Mouse (Mus musculus): ENCODE measurements around the gene A630073D07Rik.
"Not testable (repeated sequence)": the region's sequence is repeated elsewhere in the genome, so short reads cannot be mapped to it uniquely, and the experiment has no call there.

Gene A630073D07Rik

DNA sequence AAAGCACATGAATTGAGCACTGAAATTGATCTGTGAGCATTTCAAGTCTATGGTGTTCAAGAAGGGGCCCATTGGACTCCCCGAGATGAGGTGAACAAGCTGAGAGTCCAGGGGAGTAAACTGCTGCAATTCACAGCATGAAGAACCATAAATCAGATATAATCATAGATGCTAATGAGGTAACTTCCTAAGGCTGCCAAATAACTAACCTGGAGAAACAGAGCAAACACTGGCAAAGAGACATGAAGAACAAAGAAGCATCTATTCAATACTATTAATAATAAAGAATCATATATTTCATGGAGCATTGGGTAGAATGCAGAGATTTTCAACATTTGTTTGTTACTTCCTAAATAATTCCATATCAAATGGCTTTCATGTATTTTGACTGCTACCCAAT, at the start of gene A630073D07Rik:
Gene A630073D07Rik (minus strand): TSS at position 101 of the 400 bp plus-strand sequence.
- no peak for DNase-seq (ENCODE audit: low spot score in 2 of 2)

DNA sequence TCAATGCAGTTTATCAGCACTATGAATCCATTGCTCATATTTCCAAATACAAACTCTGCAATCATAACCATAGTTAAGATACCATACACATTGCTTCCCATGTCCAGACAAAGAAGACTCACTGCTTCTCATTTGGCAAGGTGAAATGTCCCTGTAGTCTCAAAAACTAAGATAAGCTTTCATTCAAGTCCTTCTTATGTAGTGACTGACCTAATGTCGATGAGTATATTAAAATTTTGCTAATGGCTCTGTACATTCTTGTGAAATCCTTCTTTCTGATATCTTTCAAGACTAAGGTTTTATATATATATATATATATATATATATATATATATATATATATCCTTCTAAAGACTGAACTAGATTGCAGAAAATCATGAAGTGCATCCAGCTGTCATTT, 49.6 kb upstream of the A630073D07Rik start, which contains the start of gene Tas2r121:
Gene Tas2r121 (minus strand): TSS at position 101 of the 400 bp plus-strand sequence.
- no peak for DNase-seq (ENCODE audit: low spot score in 2 of 2)

DNA sequence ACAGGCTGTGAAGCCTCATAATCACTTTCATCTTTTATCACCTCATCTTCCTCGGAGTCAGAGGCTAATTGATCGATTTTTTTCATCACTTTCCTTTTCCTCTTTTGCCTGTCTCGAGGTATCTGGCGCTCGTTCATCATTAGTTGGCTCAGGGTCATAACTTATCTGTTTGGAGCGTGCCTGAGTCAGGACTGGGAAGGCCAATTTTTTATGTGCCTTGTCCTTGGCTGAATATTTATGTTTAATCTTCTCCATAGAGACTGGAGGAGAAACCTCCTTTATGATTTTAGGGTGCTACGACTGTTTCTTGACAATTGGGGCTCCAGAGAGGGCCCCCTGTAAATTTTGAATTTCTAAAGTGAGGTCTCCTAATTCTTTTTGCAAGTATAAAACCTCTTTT, 40.3 kb upstream of the A630073D07Rik start:
- not testable (repeated sequence) for DNase-seq (ENCODE audit: low spot score in 2 of 2)

DNA sequence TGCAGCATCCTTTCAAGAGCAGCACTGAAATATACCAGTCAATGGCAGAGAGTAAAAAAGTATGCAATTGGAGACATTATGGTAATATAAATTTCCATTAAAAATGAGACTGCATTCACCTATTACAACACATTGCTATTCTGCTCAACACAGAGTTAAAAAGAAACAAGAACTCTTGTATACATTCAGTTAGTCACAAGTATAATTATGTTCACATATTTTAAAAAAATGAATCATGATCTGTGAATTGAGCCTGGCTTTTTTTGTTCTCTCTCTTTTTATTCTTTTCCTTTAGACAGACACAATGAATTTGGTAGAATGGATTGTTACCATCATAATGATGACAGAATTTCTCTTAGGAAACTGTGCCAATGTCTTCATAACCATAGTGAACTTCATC, 5.3 kb upstream of the A630073D07Rik start, which contains the start of gene Tas2r120:
Gene Tas2r120 (plus strand): TSS at position 301 of the 400 bp plus-strand sequence.
- no peak for DNase-seq (ENCODE audit: low spot score in 2 of 2)

DNA sequence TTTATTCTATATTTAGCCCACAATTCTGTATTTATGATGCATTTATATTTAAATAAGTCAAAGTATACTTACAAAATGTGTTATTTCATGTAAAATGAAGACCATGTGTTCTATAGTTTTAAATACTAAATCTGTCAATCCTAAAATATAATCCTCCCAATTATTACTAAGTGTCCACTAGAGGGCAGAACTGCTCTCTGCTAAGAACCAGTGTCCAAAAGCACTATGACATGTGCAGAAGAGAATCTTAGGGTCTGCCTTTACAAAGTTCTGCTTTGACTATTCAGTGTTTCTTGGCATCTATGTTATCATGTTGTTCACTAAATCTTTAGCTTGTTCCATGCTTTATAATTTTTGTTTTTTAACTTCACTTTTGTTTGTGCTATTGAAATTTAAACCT, 1.9 kb downstream of the A630073D07Rik start:
- no peak for DNase-seq (ENCODE audit: low spot score in 2 of 2)

DNA sequence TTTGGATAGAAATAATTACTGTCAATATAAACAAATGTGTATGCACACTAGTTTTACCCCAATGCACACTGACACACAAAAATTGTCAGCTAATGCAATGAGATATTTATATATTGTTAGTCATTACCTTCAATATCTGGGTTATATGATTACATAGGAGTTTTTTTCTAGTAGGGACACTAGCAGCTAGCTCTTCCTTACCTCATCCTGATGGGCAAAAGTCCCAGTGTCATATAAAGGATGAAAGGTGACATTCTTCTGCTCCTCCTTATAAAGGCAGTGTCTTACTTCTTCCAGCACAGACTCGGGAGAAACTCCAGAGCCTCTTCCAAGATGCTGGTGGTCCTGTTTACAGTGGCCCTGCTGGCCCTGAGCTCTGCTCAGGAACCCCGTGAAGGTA, 55.7 kb downstream of the A630073D07Rik start, which contains the start of gene Prp2:
Gene Prp2 (plus strand): TSS at position 301 of the 400 bp plus-strand sequence.
- DNase-seq (ENCODE audit: low spot score in 2 of 2), result not testable (repeated sequence)

All from thymus, postnatal 10 days (tissue).